Mouse (Mus musculus) thymus, postnatal 25 days (tissue): ENCODE measurements at regions not wholly inside any gene's neighbourhood (a gene's known extent, or its start where the extent isn't known, plus 50 kb on each side); places are given as distances from the start of the nearest gene placed in this dataset.

Experiments
- DNase-seq: peaks from one replicate; pipeline ENCODE4 v3.0.0; 2022

- DNase-seq, result no peak
Observed at GRCm38 (mm10) chr10:91875450-91875849, 694.3 kb upstream of the Tmpo start.

GRCm38 (mm10) chr10:91871244-91871643 is 690.1 kb upstream of the Tmpo start:
- no peak for DNase-seq

GRCm38 (mm10) chr10:91858711-91859595 is 677.8 kb upstream of the Tmpo start:
- no peak for DNase-seq

- DNase-seq, result no peak
Observed at GRCm38 (mm10) chr10:91827074-91827473, 646.0 kb upstream of the Tmpo start.

- DNase-seq, result no peak
Observed at GRCm38 (mm10) chr10:91823499-91823898, 642.4 kb upstream of the Tmpo start.

GRCm38 (mm10) chr10:91804870-91805269 is 623.8 kb upstream of the Tmpo start:
- DNase-seq, result no peak
